Mouse (Mus musculus) G1E (cell line): Measurements from ENCODE around the gene 4930568D16Rik.

Experiments used
- CTCF ChIP-seq: IDR thresholded peaks from 2 replicates; pipeline ENCODE4 v1.5.1; 2012; ENCODE audit warnings: low read depth, low read length, inconsistent platforms, mixed read lengths
- GATA2 ChIP-seq: IDR thresholded peaks from 2 replicates; pipeline ENCODE4 v1.6.1; 2012; ENCODE audit warnings: low read depth, low read length, inconsistent platforms, borderline replicate concordance

GRCm38 (mm10) chr2:35411640-35412190, 44.2 kb upstream of the 4930568D16Rik start:
- TF ChIP-seq CTCF (no peak), GATA2 (no peak)
